Mouse (Mus musculus): Measurements from ENCODE around the gene Spats1.
"Not testable (repeated sequence)": the region's sequence is repeated elsewhere in the genome, so short reads cannot be mapped to it uniquely, and the experiment has no call there.

Gene Spats1

DNA sequence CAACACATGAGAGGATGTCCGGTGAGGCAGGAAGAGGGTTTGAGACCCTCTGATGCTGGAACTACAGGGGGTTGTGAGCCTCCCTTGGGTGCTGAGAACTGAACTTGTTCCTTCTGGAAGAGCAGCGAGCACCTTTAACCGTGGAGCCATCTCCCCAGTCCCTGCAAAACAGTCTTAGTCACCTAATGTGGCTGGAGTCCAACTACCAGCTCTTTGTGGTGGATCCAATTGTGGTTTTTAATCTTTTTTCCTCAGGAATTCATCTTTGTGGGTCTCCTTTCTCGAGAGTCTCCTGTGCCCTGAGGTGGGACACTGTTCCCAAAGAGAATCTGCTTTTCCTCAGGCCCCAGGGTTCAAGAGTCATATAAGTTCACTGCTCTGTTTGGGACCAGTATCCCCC, 29.3 kb downstream of the Spats1 start:
- DNase-seq (ENCODE audit: low spot score) = no peak

DNA sequence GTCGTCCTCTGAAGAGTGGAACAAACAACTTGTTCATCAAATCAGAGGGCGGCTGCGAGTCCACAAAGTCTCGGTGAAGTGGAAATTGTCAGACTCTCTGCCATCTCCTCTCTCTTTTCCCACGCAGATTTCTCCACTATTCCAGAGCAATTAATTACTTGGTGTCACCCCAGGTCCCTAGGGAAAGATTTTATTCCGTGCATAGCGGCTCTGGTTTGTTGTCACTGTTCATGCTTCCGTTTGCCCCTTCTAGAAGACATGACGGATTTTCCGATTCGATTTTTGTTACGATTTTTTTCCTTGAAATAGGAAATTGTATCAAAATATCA, 41.0 kb downstream of the Spats1 start:
- no peak for DNase-seq (ENCODE audit: low spot score)

- peak; percentile 98 for DNase-seq (ENCODE audit: low spot score)
Measured at GRCm38 (mm10) chr17:45433419-45434261, 41.6 kb downstream of the Spats1 start, which contains the start of gene Cdc5l. Gene Cdc5l (minus strand): TSS chr17:45433737.

GRCm38 (mm10) chr17:45432706-45433398, 42.4 kb downstream of the Spats1 start:
- peak; percentile 41 for DNase-seq (ENCODE audit: low spot score)

DNA sequence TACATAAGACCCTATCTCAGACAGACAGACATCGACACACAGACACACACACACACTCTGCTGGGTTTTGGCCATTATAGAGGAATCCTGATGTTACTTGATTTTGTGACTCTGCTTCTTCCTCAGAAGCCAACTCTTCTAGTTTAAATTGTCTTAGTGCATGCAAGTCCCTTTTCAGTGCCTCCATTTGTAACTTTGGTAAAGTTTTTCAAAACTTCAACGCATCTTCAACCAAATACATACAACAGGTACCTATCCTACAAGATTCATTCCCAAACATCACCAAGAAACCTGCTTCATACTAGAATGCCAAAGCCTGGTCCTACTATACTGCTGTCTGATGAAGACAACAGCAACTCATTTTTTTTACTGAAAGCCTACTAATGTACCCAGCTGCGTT, 43.2 kb downstream of the Spats1 start:
- DNase-seq (ENCODE audit: low spot score) = no peak

DNA sequence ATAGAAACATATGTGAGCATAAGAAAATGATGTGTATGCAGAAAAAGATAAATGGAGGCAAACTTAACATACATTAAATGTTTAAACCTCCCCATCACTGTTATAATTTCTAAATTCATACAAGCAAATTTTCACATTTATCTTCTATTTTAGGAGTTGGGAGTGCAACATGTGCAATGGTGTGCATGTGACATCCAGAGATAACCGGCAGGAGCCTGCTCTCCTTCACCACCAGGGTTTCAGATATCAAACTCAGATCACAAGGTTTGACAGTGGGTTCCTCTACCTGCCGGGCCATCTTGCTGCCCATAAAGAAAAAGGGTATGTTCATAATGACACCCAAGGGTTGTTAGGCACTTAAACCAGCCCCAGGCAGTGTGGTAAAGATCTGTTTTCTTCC, 57.8 kb downstream of the Spats1 start:
- DNase-seq (ENCODE audit: low spot score) = no peak

DNA sequence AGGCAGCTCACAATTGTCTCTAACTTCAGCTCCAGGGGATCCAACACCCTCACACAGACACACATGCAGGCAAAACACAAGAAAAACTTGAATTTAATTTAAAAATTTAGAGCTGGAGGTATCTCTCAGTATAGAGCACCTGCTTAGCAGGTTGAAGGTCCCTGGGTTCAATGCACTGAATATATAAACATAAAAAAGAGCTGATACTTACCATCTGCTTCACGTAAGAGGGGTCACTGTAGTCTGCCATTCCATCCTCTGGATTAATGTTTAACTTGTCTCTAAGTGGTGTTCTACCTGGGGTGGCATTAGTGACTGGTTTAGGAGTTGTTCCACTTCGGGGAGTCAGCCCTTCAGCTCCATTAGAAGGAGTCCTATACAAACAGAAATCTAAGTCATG, 63.6 kb downstream of the Spats1 start:
- not testable (repeated sequence) for DNase-seq (ENCODE audit: low spot score)

DNA sequence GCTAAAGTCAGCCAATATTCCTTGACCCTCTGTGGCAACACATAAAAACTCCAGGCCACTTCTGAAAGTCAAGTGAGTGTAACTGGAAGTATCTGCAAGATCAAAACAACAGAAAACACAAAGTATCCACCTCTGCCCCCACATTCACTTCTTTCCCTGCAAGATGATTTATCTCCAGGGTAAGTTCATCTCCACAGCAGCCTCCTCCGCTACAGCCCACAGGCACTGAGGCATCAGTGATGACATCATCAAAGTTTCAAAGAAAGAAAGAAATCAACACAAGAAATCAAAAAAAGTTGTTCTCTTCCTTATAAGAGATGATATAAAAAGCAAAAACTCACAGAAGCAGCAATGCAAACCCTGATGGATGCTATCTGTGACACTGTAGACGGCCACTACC, 66.5 kb downstream of the Spats1 start:
- DNase-seq (ENCODE audit: low spot score) = no peak

DNA sequence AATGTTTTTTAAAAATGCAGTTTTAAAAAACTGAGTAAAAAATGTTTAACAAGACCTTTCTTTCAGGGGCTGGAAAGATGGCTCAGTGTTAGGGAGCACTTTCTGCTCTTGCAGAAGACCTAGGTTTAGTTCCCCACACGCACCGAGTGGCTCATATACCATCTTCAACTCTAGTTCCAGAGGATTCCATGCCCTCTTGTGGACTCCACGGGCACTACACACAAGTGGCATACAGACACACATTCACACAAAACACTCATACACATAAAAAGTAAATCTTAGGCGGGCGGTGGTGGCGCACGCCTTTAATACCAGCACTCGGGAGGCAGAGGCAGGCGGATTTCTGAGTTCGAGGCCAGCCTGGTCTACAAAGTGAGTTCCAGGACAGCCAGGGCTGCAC, 68.9 kb downstream of the Spats1 start:
- DNase-seq (ENCODE audit: low spot score) = no peak

DNA sequence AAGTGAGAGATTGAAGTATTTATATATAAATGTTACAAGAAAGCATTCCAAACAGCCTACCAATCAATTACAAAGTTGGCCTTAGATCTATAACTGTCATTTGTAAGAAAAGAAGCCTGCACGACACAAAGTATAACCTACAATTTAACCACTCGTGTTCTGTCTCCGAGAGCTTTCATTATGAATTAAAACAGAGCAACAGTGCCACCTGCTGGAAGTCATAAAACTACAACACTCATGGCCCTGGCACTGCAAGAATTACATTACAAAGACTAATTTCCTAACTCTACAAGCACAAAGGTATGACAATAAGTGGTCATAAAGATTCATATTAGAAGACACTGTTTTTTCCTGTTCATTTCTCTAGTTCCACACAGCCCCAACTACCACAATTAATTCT, 72.0 kb downstream of the Spats1 start:
- peak; percentile 52 for DNase-seq (ENCODE audit: low spot score)

DNA sequence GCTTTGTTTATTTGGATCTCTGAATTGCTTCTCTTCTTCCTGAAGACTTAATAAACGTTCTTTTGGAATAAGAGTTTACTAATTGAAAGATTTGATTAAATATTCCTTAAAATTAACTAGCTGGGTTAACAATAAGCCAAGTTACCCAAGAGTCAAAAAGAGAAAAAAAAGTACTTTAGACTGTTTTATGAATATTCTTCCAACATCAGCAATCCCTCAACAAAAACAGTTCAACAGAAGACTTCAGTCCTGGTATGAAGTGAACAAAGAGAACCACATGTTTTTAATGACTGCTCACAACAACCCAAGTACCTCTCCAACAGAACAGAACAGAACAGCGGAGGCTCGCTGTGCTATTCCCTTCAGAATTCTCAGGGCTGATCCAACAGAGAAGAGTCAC, 72.6 kb downstream of the Spats1 start:
- no peak for DNase-seq (ENCODE audit: low spot score)

- no peak for DNase-seq (ENCODE audit: low spot score)
Measured at GRCm38 (mm10) chr17:45402126-45402525, 73.1 kb downstream of the Spats1 start.

DNA sequence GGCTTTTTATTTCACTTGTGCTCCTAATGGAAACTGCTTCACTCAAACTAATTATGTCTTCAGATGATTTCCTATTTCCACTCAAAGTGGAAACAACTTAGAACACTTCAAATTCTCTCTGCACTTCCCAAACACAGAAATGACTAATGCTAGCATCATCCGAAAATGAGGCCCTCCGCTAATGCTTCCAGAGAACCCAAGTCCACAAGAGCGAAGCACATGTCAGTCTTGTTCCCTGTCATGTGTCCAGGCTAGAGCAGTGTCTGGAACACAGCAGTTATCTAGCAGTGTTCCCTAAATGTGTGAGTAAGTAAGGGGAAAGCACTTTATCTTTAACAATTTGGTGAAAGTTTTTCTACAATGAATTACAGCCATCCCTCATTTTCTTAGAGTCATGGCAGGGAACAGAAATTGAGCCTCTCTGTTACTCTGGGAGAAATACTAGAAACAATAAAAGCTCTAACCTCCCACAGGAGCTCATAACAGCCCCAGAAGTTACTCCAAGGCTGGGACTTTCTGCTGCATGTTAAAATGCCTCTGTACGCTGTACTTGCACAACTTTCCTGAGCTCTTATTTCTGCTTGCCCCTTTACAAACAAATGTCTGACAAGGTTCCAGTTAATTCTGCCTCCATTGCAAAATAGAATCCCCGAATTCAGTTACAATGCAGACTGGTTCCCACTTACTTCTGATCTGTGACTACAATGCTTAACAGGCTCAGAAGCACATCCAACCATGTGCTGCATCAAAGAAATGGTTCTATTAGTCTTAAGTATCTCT, 73.9 kb downstream of the Spats1 start:
- DNase-seq (ENCODE audit: low spot score) = no peak

GRCm38 (mm10) chr17:45398021-45398420, 77.2 kb downstream of the Spats1 start:
- DNase-seq (ENCODE audit: low spot score) = no peak

- no peak for DNase-seq (ENCODE audit: low spot score)
Measured at GRCm38 (mm10) chr17:45397541-45397940, 77.7 kb downstream of the Spats1 start.

DNA sequence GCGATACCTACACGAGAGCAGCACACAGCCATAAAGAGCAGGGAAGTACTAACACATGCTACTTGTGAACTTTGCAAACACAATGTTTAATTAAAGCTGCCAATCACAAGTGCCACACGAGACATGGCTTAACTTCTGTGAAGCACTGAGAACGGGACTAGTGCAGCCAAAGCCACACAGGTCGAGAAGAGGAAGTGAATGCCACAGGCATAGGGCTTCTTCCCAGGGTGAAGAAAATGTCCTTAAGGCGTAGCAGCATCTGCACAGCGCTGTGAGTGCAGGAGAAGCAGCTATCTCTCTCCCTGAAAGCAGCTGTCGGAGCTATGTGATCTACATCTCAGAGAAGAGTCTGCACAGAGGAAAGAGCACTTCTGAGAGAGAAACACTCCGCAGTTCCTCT, 80.6 kb downstream of the Spats1 start:
- no peak for DNase-seq (ENCODE audit: low spot score)

GRCm38 (mm10) chr17:45393765-45394164, 81.5 kb downstream of the Spats1 start:
- DNase-seq (ENCODE audit: low spot score) = no peak
